Mouse (Mus musculus): ENCODE measurements at regions not wholly inside any gene's neighbourhood (a gene's known extent, or its start where the extent isn't known, plus 50 kb on each side); places are given as distances from the start of the nearest gene placed in this dataset.
"Not testable (repeated sequence)": the region's sequence is repeated elsewhere in the genome, so short reads cannot be mapped to it uniquely, and the experiment has no call there.

- no peak for DNase-seq
Measured at GRCm38 (mm10) chr9:4234796-4235195, 74.5 kb downstream of the Aasdhppt start.

- DNase-seq = not testable (repeated sequence)
Measured at GRCm38 (mm10) chr9:4214571-4214970, 94.7 kb downstream of the Aasdhppt start.

DNA sequence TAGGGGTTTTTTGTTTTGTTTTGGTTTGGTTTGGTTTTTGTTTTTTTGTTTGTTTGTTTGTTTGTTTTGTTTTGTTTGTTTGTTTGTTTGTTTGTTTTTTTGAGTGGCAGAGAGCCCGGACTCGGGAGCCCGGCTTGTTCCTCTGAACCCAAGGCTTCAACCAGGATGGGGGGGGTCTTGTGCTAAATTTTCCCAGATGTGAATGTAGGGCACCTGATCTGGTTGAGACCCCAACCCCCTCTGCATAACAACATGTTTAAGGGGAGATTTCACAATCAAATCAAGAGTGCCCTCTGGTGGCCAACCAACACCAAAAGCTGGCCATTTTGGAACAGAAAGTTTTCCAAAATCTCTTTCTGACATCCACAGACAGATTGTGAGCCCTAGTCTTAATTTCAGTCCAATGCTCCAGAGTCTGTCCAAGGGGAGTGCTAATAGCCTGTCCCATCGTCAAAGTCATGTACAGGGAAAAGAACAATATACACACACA, 99.2 kb downstream of the Aasdhppt start:
- peak; percentile 38 for DNase-seq

DNA sequence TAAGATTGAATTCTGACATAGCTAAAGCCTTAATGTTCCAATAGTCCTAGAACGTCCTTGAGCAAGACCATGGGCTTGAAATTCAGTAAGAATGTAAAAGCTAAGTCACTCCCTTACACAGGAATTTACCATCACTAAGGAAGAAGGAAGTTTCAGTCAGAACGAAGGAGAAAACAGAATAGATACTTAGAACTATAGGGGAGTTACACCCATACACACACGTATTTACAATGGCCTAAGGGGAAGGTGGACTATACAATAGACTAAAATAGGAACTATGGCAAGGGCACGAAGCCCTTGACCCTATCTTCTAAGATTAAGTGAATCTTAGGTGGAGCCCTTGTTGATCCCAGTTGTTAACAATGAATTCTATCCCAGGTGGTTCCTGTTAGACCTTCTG, 116.5 kb downstream of the Aasdhppt start:
- DNase-seq = not testable (repeated sequence)

DNA sequence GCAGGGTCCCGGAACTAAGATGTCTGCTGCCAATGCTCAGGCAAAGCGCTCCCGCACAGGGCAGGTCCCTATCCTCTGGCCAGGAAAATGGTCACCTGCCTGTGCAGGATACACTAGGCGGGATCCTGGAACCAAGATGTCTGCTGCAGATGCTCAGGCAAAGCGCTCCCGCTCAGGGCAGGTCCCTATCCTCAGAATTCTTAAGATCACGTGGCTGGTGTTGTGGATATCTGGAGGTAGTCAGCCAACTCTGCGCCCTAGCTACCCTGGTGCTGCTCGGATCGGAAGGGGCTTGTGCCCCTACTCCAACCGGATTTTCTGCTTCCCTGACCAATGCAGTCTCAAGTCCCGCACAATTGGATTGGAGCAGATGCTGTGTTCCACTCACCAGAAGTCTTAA, 153.3 kb downstream of the Aasdhppt start:
- not testable (repeated sequence) for DNase-seq

DNA sequence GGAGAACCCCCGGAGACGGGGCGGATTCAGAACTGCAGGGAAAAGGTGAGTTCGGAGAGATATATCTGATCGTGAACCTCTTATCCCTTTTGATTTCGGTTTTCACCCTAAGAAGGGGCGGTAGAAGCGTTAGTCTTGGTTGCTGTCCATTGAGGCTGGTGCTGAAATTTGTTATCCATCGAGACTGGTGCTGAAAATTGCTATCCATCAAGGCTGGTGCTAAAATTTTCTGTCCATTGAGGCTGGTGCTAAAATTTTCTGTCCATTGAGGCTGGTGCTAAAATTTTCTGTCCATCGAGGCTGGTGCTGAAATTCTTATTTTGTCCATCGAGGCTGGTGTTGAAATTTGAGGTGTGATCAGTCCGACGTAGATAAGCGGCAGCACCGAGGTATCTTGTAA, 170.4 kb downstream of the Aasdhppt start:
- DNase-seq = peak; percentile 32

- DNase-seq = no peak
Measured at GRCm38 (mm10) chr9:4092518-4092917, 216.8 kb downstream of the Aasdhppt start.

DNA sequence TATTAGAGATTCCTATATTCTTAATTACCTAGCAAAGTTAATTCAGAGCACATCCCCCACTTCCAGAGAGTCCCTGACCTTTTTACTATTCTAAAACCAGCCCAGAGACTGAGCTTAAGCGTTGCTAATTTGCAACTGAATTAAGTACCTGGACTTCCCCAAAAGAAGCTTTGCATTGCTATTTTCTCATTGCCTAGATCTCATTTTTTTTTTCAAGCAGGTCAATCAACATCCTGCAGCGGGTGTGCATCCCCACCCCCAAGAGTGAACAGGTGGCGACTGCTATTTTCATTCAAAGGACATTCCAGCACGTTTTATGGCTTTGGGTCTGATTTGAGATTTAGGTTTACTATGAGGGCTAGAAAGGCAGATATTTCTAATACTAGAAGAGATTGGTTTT, 226.6 kb downstream of the Aasdhppt start:
- DNase-seq = not testable (repeated sequence)

DNA sequence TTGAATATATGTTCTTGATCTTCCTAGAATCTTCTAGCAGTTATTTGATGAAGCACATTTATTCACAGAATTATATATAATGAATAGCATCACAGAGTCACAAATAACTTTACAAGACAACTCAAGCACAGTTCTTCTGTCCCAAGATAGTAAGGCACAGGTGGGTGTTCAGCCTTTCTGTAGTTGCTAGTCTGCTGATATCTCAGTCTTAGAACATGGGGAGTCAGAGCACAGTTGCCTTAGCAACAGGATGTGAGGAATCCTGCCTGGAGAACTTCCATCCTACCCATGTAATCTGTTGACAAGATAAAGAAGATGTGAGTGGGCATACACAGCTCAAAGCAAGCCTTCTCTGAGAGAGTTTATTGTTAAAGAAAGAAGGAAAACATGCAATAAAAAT, 248.2 kb downstream of the Aasdhppt start:
- no peak for DNase-seq

- DNase-seq = no peak
Measured at GRCm38 (mm10) chr9:4048749-4049148, 260.5 kb downstream of the Aasdhppt start.

DNA sequence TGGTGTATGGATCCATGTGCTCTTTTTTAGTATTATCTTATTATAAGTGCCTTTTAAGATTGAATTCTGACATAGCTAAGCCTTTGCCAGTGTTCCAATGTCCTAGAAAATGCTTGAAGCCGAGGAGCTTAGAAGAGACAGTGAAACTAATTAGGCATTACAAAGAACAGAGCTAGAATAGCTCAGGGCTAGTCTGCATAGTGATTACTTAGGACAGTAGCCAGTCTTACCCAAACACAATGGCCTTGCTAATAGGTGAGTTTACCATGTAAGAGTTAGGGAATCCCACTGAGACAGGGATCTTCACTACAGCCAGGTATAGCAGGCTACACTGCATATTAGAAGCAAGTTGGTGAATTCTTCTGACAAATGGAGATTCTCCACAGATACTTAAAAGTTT, 261.6 kb downstream of the Aasdhppt start:
- not testable (repeated sequence) for DNase-seq

- DNase-seq = no peak
Measured at GRCm38 (mm10) chr9:4040871-4041665, 268.2 kb downstream of the Aasdhppt start.

GRCm38 (mm10) chr9:4027181-4027580, 282.1 kb downstream of the Aasdhppt start:
- DNase-seq = not testable (repeated sequence)

- no peak for DNase-seq
Measured at GRCm38 (mm10) chr9:4020093-4020492, 289.2 kb downstream of the Aasdhppt start.

DNA sequence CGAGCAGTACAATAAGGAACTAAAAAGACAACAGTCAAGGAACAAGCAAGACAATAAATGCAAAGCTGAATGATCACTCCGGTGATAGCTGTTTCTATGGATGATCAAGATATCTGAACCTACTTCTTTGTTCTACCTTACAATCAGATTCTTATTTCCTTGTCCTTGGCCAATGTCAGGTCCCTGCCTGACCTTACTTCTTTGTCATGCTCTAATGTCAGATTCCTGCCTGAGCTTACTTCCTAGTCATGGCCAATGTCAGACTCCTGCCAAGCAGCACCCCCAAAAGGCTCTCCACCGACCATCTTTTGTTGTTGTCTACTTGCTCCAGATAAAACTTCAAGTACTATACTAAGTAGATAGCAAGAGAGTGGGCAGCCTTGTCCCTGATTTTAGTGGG, 312.6 kb downstream of the Aasdhppt start:
- no peak for DNase-seq

DNA sequence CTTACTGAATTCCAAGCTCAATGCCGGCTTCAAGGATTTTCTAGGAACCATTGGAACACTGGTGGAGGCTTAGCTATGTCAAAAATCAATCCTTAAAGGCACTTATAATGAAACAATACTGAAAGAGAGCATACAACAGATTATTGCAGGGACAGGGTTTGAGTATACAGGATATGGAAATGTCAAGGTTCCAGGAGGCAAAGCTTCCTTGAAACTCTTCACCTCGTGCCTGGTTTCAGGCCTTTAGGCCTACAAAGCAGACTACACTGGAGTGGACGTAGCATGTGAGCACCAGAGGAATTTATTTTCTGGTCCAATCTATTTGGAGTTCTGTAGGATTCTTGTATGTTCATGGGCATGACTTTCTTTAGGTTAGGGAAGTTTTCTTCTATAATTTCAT, 320.9 kb downstream of the Aasdhppt start:
- not testable (repeated sequence) for DNase-seq

- not testable (repeated sequence) for DNase-seq
Measured at GRCm38 (mm10) chr9:3987971-3988370, 321.3 kb downstream of the Aasdhppt start.

Data from adrenal gland, postnatal 14 days (tissue).